Mouse (Mus musculus) ES-Bruce4 (cell line): ENCODE data around the gene Kcnd2. TPM values are rescaled to one million over a fixed set of nuclear protein-coding genes. Genes with fewer than 3 reads are reported as not detected.

Source experiments
- H3K27ac ChIP-seq: 2 replicates; pipeline ENCODE4 v1.5.1; 2012; ENCODE audit warnings: low read length, inconsistent platforms; ENCODE audit not compliant: insufficient read depth
- H3K27me3 ChIP-seq: 2 replicates; pipeline ENCODE4 v1.6.1; 2012; ENCODE audit warnings: mild to moderate bottlenecking, low read length, inconsistent platforms; ENCODE audit not compliant: control insufficient read depth, poor library complexity, insufficient read depth, severe bottlenecking
- H3K36me3 ChIP-seq: 2 replicates; pipeline ENCODE4 v1.6.1; 2012; ENCODE audit warnings: inconsistent platforms, mild to moderate bottlenecking, low read length, moderate library complexity; ENCODE audit not compliant: control insufficient read depth, poor library complexity, insufficient read depth, severe bottlenecking
- H3K4me1 ChIP-seq: one replicate; pipeline ENCODE4 v1.8.1; 2011; ENCODE audit warnings: low read length; ENCODE audit not compliant: control insufficient read depth, insufficient read depth
- H3K4me3 ChIP-seq: 2 replicates; pipeline ENCODE4 v1.5.1; 2011; ENCODE audit warnings: low read depth, mild to moderate bottlenecking, low read length
- H3K9ac ChIP-seq: 2 replicates; pipeline ENCODE4 v1.6.1; 2012; ENCODE audit warnings: low read depth, mild to moderate bottlenecking, inconsistent platforms; ENCODE audit not compliant: poor library complexity, severe bottlenecking
- H3K9me3 ChIP-seq: replicated peaks from 2 replicates; pipeline ENCODE4 v1.6.1; 2012; ENCODE audit warnings: mild to moderate bottlenecking, low read length, inconsistent platforms; ENCODE audit not compliant: control insufficient read depth, poor library complexity, insufficient read depth, severe bottlenecking
- CTCF ChIP-seq: IDR thresholded peaks from one replicate; pipeline ENCODE4 v1.8.1; 2011; ENCODE audit warnings: low read depth, low read length
- EP300 ChIP-seq: IDR thresholded peaks from 2 replicates; pipeline ENCODE4 v1.6.1; 2011; ENCODE audit warnings: low read depth, low read length; ENCODE audit not compliant: insufficient read depth
- POLR2A ChIP-seq: IDR thresholded peaks from one replicate; pipeline ENCODE4 v1.8.1; 2011; ENCODE audit warnings: low read length; ENCODE audit not compliant: insufficient read depth
- polyA plus RNA-seq: library from polyadenylated mRNA; stranded (reverse); fragments of >200 nt; gene quantifications from 2 replicates; pipeline ENCODE4 v1.2.4, GENCODE M21; 2011; ENCODE audit warnings: low read depth; ENCODE audit not compliant: missing spikeins, insufficient read depth, insufficient read length

Kcnd2 gene
- polyA plus RNA-seq, 1 experiment: not detected

DNA sequence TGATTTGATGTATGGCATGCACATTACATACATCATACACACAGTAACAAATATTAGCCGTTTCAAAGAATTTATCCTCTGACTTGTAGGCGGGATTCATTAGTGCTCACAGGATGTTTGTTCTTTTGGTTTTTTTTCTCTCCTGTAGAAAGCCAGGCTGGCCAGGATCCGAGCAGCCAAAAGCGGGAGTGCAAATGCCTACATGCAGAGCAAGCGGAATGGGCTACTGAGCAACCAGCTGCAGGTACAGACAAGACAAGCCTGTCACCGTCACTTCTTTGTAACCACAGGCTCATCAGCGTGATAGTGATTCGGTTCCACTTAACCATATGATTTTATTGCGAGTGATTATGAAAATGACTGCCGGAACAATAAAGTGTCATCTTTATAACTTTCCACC lies 506.9 kb downstream of the Kcnd2 start:
- Histone ChIP-seq H3K27ac (no peak overlapping the region), H3K9me3 (no peaks in the 10 kb centered on the region), H3K4me3 (no peak overlapping the region), H3K9ac (no peak overlapping the region), H3K36me3 (no peaks in the 10 kb centered on the region), H3K4me1 (no peaks in the 10 kb centered on the region), H3K27me3 (no peaks in the 10 kb centered on the region)
- TF ChIP-seq POLR2A: no peak
- no peak for TF ChIP-seq CTCF
- no peak for TF ChIP-seq EP300

- H3K9me3 ChIP-seq: no peaks in the 10 kb centered on the region
- TF ChIP-seq POLR2A (no peak), EP300 (no peak), CTCF (no peak)
- no peak overlapping the region for H3K4me3 ChIP-seq
- no peak overlapping the region for H3K27ac ChIP-seq
- H3K9ac ChIP-seq: no peak overlapping the region
- H3K36me3 ChIP-seq: no peaks in the 10 kb centered on the region
- H3K27me3 ChIP-seq: no peaks in the 10 kb centered on the region
- H3K4me1 ChIP-seq: no peaks in the 10 kb centered on the region
These were observed 525.3 kb downstream of the Kcnd2 start for GRCm38 (mm10) chr6:21740606-21741005.

DNA sequence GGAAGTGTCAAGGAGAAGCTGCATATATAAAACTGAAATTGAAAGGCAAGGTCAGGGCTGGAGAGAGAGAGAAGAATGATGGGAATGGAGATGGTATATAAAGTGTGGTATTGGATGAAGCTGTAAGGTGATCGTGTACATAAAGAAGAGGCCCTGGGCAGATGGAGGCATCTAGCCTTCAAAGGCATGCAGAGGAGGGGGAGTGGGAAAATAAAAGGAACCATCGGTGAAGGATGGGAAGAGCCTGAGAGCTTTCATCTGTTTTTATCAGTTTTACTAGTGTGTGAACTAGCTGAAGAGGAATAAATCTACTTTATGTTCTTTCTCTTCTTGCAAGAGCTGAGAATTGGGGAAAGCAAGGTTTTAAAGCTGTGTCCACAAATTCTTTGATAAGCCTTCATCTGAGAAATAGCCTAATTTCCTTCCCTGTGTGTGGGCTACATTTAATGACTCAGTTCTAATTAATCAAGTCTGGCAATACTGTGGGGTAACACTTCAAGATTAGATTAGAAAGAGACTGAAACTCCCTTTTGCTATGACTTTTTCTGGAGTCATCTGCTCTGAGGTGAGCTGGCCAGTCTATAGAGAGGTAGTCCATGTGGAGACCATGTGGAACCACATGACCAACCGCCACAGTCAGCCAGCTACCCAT lies 529.4 kb downstream of the Kcnd2 start:
- Histone ChIP-seq H3K36me3 (no peaks in the 10 kb centered on the region), H3K9me3 (no peaks in the 10 kb centered on the region), H3K9ac (no peak overlapping the region), H3K4me3 (no peak overlapping the region), H3K4me1 (no peaks in the 10 kb centered on the region), H3K27me3 (no peaks in the 10 kb centered on the region), H3K27ac (no peak overlapping the region)
- TF ChIP-seq EP300 (no peak), POLR2A (no peak), CTCF (no peak)

GRCm38 (mm10) chr6:21747536-21747935 lies 532.2 kb downstream of the Kcnd2 start:
- TF ChIP-seq CTCF: no peak
- no peak for TF ChIP-seq EP300
- TF ChIP-seq POLR2A: no peak
- H3K4me1 ChIP-seq: no peaks in the 10 kb centered on the region
- H3K9ac ChIP-seq: no peak overlapping the region
- no peak overlapping the region for H3K4me3 ChIP-seq
- no peaks in the 10 kb centered on the region for H3K27me3 ChIP-seq
- no peaks in the 10 kb centered on the region for H3K36me3 ChIP-seq
- no peak overlapping the region for H3K27ac ChIP-seq
- no peaks in the 10 kb centered on the region for H3K9me3 ChIP-seq

DNA sequence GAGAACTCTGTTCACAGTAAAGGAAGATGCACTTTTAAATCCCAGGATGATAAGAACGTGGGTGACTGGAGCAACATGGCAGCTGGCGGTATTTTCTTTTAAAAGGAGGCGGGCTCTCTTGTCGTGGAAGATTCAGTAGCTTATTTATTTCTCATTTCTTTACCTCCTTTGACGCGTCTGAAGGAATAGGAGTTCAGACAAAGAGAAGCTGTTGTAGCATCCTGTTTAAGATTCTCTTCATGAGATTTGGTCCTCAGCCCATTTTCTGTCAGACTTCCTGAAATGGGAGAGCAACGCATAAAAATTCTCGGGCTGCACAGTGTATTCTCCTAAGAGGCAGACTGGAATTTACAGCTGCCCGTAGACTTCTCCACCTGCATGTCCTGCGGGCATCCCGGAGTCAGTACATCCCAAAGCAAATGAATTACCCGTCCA lies 552.5 kb downstream of the Kcnd2 start:
- Histone ChIP-seq H3K9me3 (no peaks in the 10 kb centered on the region), H3K36me3 (no peaks in the 10 kb centered on the region), H3K4me1 (no peaks in the 10 kb centered on the region), H3K27me3 (no peaks in the 10 kb centered on the region; the same call in 1 of the 2 replicates), H3K4me3 (no peak overlapping the region), H3K9ac (no peak overlapping the region), H3K27ac (no peak overlapping the region)
- TF ChIP-seq POLR2A (no peak), EP300 (no peak), CTCF (no peak)

- no peaks in the 10 kb centered on the region for H3K9me3 ChIP-seq
- H3K9ac ChIP-seq: no peak overlapping the region
- no peak overlapping the region for H3K27ac ChIP-seq
- no peak overlapping the region for H3K4me3 ChIP-seq
- no peaks in the 10 kb centered on the region for H3K36me3 ChIP-seq
- no peaks in the 10 kb centered on the region; the same call in 1 of the 2 replicates for H3K27me3 ChIP-seq
- H3K4me1 ChIP-seq: no peaks in the 10 kb centered on the region
- TF ChIP-seq POLR2A (no peak), EP300 (no peak), CTCF (no peak)
These were observed 553.6 kb downstream of the Kcnd2 start for GRCm38 (mm10) chr6:21768745-21769446.
